Mouse (Mus musculus): ENCODE measurements at regions not wholly inside any gene's neighbourhood (a gene's known extent, or its start where the extent isn't known, plus 50 kb on each side); places are given as distances from the start of the nearest gene placed in this dataset.

- Histone ChIP-seq H3K9ac (no peak overlapping the region), H3K27me3 (ENCODE audit: insufficient read depth, low read length) (no peaks in the 10 kb centered on the region), H3K9me3 (ENCODE audit: low read depth, low read length) (no peaks in the 10 kb centered on the region), H3K27ac (ENCODE audit: low read depth) (no peak overlapping the region), H3K4me1 (ENCODE audit: insufficient read depth) (peaks cover 4% of the 10 kb centered on the region; the same call in 1 of the 2 replicates), H3K4me3 (ENCODE audit: low read depth, low read length) (no peak overlapping the region), H3K36me3 (ENCODE audit: insufficient read depth) (no peaks in the 10 kb centered on the region), H3K4me2 (no peak overlapping the region)
- no peak for DNase-seq
- no peak for TF ChIP-seq CTCF (IDR thresholded peaks at IDR 0.05; ENCODE audit: low read depth)
- 81% methylated on average over 11 of the region's 11 CpGs for WGBS
- ATAC-seq (ENCODE audit: insufficient read depth), result no peak
Measured at GRCm38 (mm10) chr6:100176914-100177560, 110.2 kb downstream of the Rybp start.

- Histone ChIP-seq H3K9ac (no peak overlapping the region), H3K9me3 (ENCODE audit: low read depth, low read length) (no peaks in the 10 kb centered on the region), H3K27ac (ENCODE audit: low read depth) (no peak overlapping the region), H3K36me3 (ENCODE audit: insufficient read depth) (no peaks in the 10 kb centered on the region), H3K4me3 (ENCODE audit: low read depth, low read length) (no peak overlapping the region), H3K4me1 (ENCODE audit: insufficient read depth) (peaks cover 6% of the 10 kb centered on the region; the same call in 1 of the 2 replicates), H3K4me2 (peak overlapping the region; percentile 51), H3K27me3 (ENCODE audit: insufficient read depth, low read length) (no peaks in the 10 kb centered on the region)
- TF ChIP-seq CTCF (IDR thresholded peaks at IDR 0.05; ENCODE audit: low read depth), result no peak
- 8% methylated on average over 22 of the region's 22 CpGs for WGBS
- DNase-seq (peak; percentile 66), ATAC-seq (ENCODE audit: insufficient read depth) (peak; percentile 47; the same call in 1 of the 2 replicates)
Measured at GRCm38 (mm10) chr6:100170711-100171348, 116.5 kb downstream of the Rybp start.

- DNase-seq (no peak), ATAC-seq (ENCODE audit: insufficient read depth) (no peak)
- Histone ChIP-seq H3K36me3 (ENCODE audit: insufficient read depth) (no peaks in the 10 kb centered on the region), H3K27me3 (ENCODE audit: insufficient read depth, low read length) (no peaks in the 10 kb centered on the region), H3K27ac (ENCODE audit: low read depth) (no peak overlapping the region), H3K9me3 (ENCODE audit: low read depth, low read length) (no peaks in the 10 kb centered on the region), H3K4me3 (ENCODE audit: low read depth, low read length) (no peak overlapping the region), H3K4me1 (ENCODE audit: insufficient read depth) (peaks cover 24% of the 10 kb centered on the region), H3K9ac (no peak overlapping the region), H3K4me2 (no peak overlapping the region)
- no peak for TF ChIP-seq CTCF (IDR thresholded peaks at IDR 0.05; ENCODE audit: low read depth)
- WGBS, result 43% methylated on average over 5 of the region's 5 CpGs
Measured at GRCm38 (mm10) chr6:100167321-100167720, 120.0 kb downstream of the Rybp start.

GRCm38 (mm10) chr6:100165746-100166145 is 121.5 kb downstream of the Rybp start:
- ATAC-seq (ENCODE audit: insufficient read depth), result no peak
- Histone ChIP-seq H3K4me2 (no peak overlapping the region), H3K27me3 (ENCODE audit: insufficient read depth, low read length) (no peaks in the 10 kb centered on the region; the same call in 1 of the 2 replicates), H3K4me1 (ENCODE audit: insufficient read depth) (peaks cover 21% of the 10 kb centered on the region), H3K9ac (no peak overlapping the region), H3K4me3 (ENCODE audit: low read depth, low read length) (no peak overlapping the region), H3K36me3 (ENCODE audit: insufficient read depth) (no peaks in the 10 kb centered on the region), H3K27ac (ENCODE audit: low read depth) (no peak overlapping the region), H3K9me3 (ENCODE audit: low read depth, low read length) (no peaks in the 10 kb centered on the region)
- no peak for TF ChIP-seq CTCF (IDR thresholded peaks at IDR 0.05; ENCODE audit: low read depth)
- WGBS, result 86% methylated on average over 3 of the region's 3 CpGs
- no peak for DNase-seq

- no peak overlapping the region for H3K9ac ChIP-seq
- WGBS, result 27% methylated on average over 4 of the region's 4 CpGs
- H3K4me2 ChIP-seq, result no peak overlapping the region
- no peaks in the 10 kb centered on the region for H3K9me3 ChIP-seq (ENCODE audit: low read depth, low read length)
- H3K4me3 ChIP-seq (ENCODE audit: low read depth, low read length), result no peak overlapping the region
- H3K4me1 ChIP-seq (ENCODE audit: insufficient read depth), result peaks cover 22% of the 10 kb centered on the region
- no peaks in the 10 kb centered on the region for H3K36me3 ChIP-seq (ENCODE audit: insufficient read depth)
- DNase-seq (no peak), ATAC-seq (ENCODE audit: insufficient read depth) (no peak)
- no peak overlapping the region for H3K27ac ChIP-seq (ENCODE audit: low read depth)
- no peak for TF ChIP-seq CTCF (IDR thresholded peaks at IDR 0.05; ENCODE audit: low read depth)
- H3K27me3 ChIP-seq (ENCODE audit: insufficient read depth, low read length), result no peaks in the 10 kb centered on the region; the same call in 1 of the 2 replicates
Measured at GRCm38 (mm10) chr6:100164162-100164561, 123.1 kb downstream of the Rybp start.

GRCm38 (mm10) chr6:100163814-100164130 is 123.5 kb downstream of the Rybp start:
- Histone ChIP-seq H3K27me3 (ENCODE audit: insufficient read depth, low read length) (no peaks in the 10 kb centered on the region; the same call in 1 of the 2 replicates), H3K4me3 (ENCODE audit: low read depth, low read length) (no peak overlapping the region), H3K9ac (no peak overlapping the region), H3K27ac (ENCODE audit: low read depth) (peak overlapping the region; percentile 50), H3K4me2 (peak overlapping the region; percentile 57), H3K4me1 (ENCODE audit: insufficient read depth) (peaks cover 26% of the 10 kb centered on the region), H3K9me3 (ENCODE audit: low read depth, low read length) (no peaks in the 10 kb centered on the region), H3K36me3 (ENCODE audit: insufficient read depth) (no peaks in the 10 kb centered on the region)
- peak; percentile 18; the same call in 1 of the 2 replicates for ATAC-seq (ENCODE audit: insufficient read depth)
- WGBS, result 47% methylated on average over 5 of the region's 5 CpGs
- DNase-seq, result no peak
- no peak for TF ChIP-seq CTCF (IDR thresholded peaks at IDR 0.05; ENCODE audit: low read depth)

- peak overlapping the region; percentile 29; the same call in 1 of the 2 replicates for H3K9ac ChIP-seq
- peak; percentile 86 for TF ChIP-seq CTCF (IDR thresholded peaks at IDR 0.05; ENCODE audit: low read depth)
- H3K4me1 ChIP-seq (ENCODE audit: insufficient read depth), result peaks cover 27% of the 10 kb centered on the region
- peak overlapping the region; percentile 57 for H3K4me2 ChIP-seq
- peak overlapping the region; percentile 22; the same call in 1 of the 2 replicates for H3K4me3 ChIP-seq (ENCODE audit: low read depth, low read length)
- H3K27me3 ChIP-seq (ENCODE audit: insufficient read depth, low read length), result no peaks in the 10 kb centered on the region; the same call in 1 of the 2 replicates
- WGBS, result 12% methylated on average over 17 of the region's 17 CpGs
- DNase-seq (peak; percentile 92), ATAC-seq (ENCODE audit: insufficient read depth) (peak; percentile 90)
- H3K36me3 ChIP-seq (ENCODE audit: insufficient read depth), result no peaks in the 10 kb centered on the region
- no peaks in the 10 kb centered on the region for H3K9me3 ChIP-seq (ENCODE audit: low read depth, low read length)
- peak overlapping the region; percentile 50 for H3K27ac ChIP-seq (ENCODE audit: low read depth)
Measured at GRCm38 (mm10) chr6:100162961-100163813, 124.1 kb downstream of the Rybp start.
